9 mouse cellular contexts compared by ENCODE assay signal in the genomic region with DNA sequence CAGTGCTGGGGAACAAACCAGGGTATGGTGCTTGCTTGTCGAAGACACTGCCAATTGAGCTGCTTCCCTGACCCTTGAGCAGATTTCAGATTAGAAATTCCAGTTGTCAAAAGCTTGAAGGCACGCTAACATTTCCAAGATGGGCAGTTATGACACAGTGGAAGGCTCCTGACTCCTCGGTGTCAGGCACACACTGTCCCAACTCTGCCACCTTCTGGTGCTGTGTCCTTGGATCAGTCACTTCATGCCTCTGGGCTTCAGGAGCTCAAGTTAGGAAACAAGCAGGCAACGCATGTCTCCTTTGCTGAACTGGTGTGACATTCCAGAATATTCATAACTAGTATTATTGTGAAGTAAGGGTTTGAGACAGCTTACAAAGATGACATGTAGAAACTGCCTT. TPM values are rescaled to one million over a fixed set of nuclear protein-coding genes. Genes with fewer than 3 reads are reported as not detected.
DNase-seq lines count a peak whose midpoint lies in the region; TF ChIP-seq lines count a peak whose summit lies in the region.
"Had no signal": no experiment of that assay in that cellular context is flagged by ENCODE, and none has a peak within 500 bp of the region (broad histone marks: within the 10 kb centered on the region; RNA-seq: fewer than 3 reads in every experiment).

No protein-coding gene starts in this region.

- peak overlapping the region; percentile 90 for H3K27ac ChIP-seq in small intestine, adult 2 months (ENCODE audit: insufficient read depth, low read depth, low read length)
- H3K27ac ChIP-seq: neural tube, embryonic 13.5 days had no signal

- H3K27me3 ChIP-seq in small intestine, adult 2 months (ENCODE audit: control insufficient read depth, insufficient read depth, low read length) = no peaks in the 10 kb centered on the region
- H3K27me3 ChIP-seq: neural tube, embryonic 13.5 days had no signal

- no peak for TF ChIP-seq POLR2A in small intestine, adult 2 months (IDR thresholded peaks at IDR 0.05; ENCODE audit: low read depth, low read length)

- DNase-seq in adrenal gland, adult 2 months = peak; percentile 60
- DNase-seq in adrenal gland, postnatal 4 days (ENCODE audit: low spot score in 2 of 2) = no peak
- DNase-seq in spleen, postnatal 36 days (ENCODE audit: low spot score in 2 of 2) = peak; percentile 25 to 37
- DNase-seq in spleen, postnatal 4 days (ENCODE audit: low spot score in 2 of 2) = no peak
- DNase-seq in kidney, postnatal 10 days = peak; percentile 69
- DNase-seq in left cerebral cortex, postnatal 36 days (ENCODE audit: low spot score in 2 of 2) = no peak
- no peak for DNase-seq in left cerebral cortex, postnatal 4 days

- WGBS in small intestine, adult 2 months = 13% methylated on average over 4 of the region's 4 CpGs

- H3K4me3 ChIP-seq in small intestine, adult 2 months (ENCODE audit: low read depth, low read length) = no peak overlapping the region
- H3K4me3 ChIP-seq: neural tube, embryonic 13.5 days had no signal

- no peaks in the 10 kb centered on the region for H3K36me3 ChIP-seq in small intestine, adult 2 months (ENCODE audit: control insufficient read depth, insufficient read depth, low read length)
- H3K36me3 ChIP-seq: neural tube, embryonic 13.5 days had no signal

- intact Hi-C loops in left cerebral cortex, postnatal 36 days (cut with DNase I) = no loop called here
- intact Hi-C loops in left cerebral cortex, postnatal 4 days (cut with DNase I) = no loop called here

- peak; percentile 75; the same call in 1 of the 2 replicates for TF ChIP-seq CTCF in small intestine, adult 2 months (IDR thresholded peaks at IDR 0.05; ENCODE audit: extremely low read depth, insufficient read length, insufficient replicate concordance, low read depth, low read length)

- peaks cover 28% of the 10 kb centered on the region for H3K4me1 ChIP-seq in small intestine, adult 2 months (ENCODE audit: control insufficient read depth, insufficient read depth, insufficient read length, low read length)

RNA-seq across cellular contexts. Expression of a gene that starts 39.7 kb away (rescaled TPM):
- 100 to 1,000 TPM; 500 to 622 TPM for total RNA-seq in adrenal gland, adult 2 months (2021)
- 243 and 281 TPM in 2 replicates for polyA plus RNA-seq in adrenal gland, adult 2 months (2012; rRNA removed)
- total RNA-seq in adrenal gland, postnatal 4 days (2021) = 100 to 1,000 TPM; 462 to 510 TPM
- 49.6 and 72.5 TPM in 2 replicates for polyA plus RNA-seq in small intestine, adult 2 months (2012; rRNA removed)
- total RNA-seq in left cerebral cortex, postnatal 36 days (2021) = 100 to 1,000 TPM; 169 to 179 TPM
- 100 to 1,000 TPM; 186 to 191 TPM for total RNA-seq in left cerebral cortex, postnatal 4 days (2021)

Comparison
In these comparisons a context has a peak if more than half of its experiments do, and no peak if none do; other contexts are left out.
1. DNase-seq: peak in adrenal gland, adult 2 months (single experiment), spleen, postnatal 36 days (2 of 2) and kidney, postnatal 10 days (single experiment); none in adrenal gland, postnatal 4 days (0 of 2), spleen, postnatal 4 days (0 of 2), left cerebral cortex, postnatal 36 days (0 of 2) and left cerebral cortex, postnatal 4 days (single experiment).